Mouse (Mus musculus): Measurements from ENCODE around the gene Gphb5.
"Not testable (repeated sequence)": the region's sequence is repeated elsewhere in the genome, so short reads cannot be mapped to it uniquely, and the experiment has no call there.

Gphb5 gene

GRCm38 (mm10) chr12:75416681-75417080, at the start of gene Gphb5:
Gphb5 (minus strand) TSS chr12:75416781.
- DNase-seq (ENCODE audit: low spot score) = no peak

GRCm38 (mm10) chr12:75466206-75466605, 49.6 kb upstream of the Gphb5 start:
- no peak for DNase-seq (ENCODE audit: low spot score)

- DNase-seq (ENCODE audit: low spot score) = peak; percentile 48
These were observed 47.6 kb upstream of the Gphb5 start for GRCm38 (mm10) chr12:75464016-75464769.

- no peak for DNase-seq (ENCODE audit: low spot score)
These were observed 44.0 kb upstream of the Gphb5 start for GRCm38 (mm10) chr12:75460561-75460960.

DNA sequence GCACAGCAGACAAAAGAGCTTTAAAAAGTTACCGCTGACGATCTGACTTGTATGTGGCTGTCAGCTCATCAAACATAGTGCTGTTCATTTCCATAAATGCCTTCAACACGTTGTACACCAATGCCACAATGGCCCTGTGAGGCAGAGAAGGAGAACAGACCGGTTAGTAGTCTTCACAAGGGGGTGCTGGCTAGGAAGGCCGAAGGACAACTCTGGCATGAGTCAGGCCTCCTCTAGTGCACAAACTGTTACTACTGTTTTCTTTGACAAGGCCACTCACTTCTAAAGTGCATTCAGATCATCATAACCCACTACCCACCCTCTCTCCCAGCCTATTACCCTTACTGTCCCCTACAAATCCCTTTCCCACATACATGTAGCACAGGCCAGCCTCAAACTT, 43.1 kb upstream of the Gphb5 start:
- DNase-seq (ENCODE audit: low spot score) = no peak

GRCm38 (mm10) chr12:75453441-75453840, 36.9 kb upstream of the Gphb5 start:
- DNase-seq (ENCODE audit: low spot score) = no peak

DNA sequence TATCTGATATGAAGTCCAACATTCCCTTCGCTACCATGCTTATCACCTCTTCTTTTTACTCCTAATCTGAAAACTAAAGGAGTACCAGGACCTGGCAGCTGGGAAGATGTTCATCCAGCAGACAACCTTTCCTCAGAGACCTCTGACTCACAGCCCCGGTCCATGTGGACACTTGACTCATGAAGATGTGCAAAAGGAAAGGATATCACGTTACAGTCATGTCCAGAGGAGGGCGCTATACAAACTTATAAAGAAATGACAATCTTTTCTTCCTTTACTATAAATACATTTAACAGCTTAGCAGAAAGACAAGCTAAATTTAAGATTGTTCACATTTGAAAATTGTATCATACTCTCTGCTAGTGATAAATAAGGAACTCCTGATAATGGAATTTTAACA, 36.4 kb upstream of the Gphb5 start:
- DNase-seq (ENCODE audit: low spot score) = no peak

GRCm38 (mm10) chr12:75450592-75450991, 34.0 kb upstream of the Gphb5 start:
- DNase-seq (ENCODE audit: low spot score) = no peak

DNA sequence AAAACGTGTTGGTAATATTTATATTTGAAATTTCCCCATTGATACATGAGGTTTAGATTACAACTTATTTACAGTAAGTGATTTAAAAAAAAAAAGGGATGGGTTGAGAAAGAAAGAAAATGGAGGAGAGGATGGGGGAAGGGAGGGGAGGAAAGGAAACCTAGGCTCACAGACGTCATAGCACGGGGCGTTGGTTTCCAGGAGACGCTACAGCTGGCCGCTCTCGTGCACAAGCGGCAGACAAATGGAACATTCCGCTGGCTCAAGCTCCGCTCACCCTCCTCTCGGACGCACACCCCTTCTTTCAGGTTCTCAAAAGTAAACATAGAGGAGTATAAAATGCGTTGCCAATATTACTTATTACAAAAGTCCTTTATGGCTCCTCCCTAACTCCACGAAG, 33.4 kb upstream of the Gphb5 start:
- no peak for DNase-seq (ENCODE audit: low spot score)

DNA sequence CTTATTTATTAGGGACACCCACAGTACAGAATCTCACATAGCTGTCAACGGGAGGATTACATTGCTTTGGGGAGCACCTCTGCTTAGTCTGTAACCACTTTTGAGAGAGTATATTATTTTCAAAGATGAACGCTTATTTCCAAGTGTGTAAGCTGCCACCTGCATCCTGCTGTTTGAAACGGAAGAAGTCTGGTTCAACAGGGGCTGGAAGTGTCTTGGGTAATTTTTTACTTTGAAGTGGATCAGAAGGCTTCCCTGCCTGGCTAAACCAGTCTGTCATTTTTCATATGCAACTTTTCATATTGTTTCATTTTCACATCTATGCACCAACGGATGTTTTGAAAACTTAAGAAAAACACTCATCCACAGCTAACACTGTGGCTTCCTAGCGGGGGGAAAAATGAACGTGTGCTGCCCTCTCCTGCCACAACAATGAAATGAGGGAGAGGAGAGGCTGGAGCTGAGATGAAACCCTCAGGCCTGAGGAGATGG, 32.9 kb upstream of the Gphb5 start:
- no peak for DNase-seq (ENCODE audit: low spot score)

DNA sequence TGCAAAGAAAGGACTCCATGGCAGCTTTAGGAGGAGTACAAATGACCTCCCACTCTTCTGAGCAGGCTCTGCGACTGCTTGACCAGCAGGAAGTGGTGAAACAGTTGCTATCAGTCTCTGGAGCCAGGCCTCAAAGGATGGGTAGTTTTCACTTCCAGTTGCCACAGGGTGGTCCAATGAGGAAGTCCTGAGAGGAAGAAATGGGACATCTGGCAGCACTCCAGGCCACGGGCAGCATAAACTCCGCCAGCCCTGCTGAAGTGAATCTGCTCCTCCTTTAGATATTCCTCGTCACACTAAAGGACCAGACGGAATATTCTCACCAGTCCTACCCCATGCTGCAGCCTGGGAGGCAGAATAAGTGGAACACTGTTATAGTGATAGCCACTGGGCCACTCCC, 32.3 kb upstream of the Gphb5 start:
- peak; percentile 65 for DNase-seq (ENCODE audit: low spot score)

GRCm38 (mm10) chr12:75446245-75446644, 29.7 kb upstream of the Gphb5 start:
- DNase-seq (ENCODE audit: low spot score) = no peak

- DNase-seq (ENCODE audit: low spot score) = not testable (repeated sequence)
These were observed 15.8 kb upstream of the Gphb5 start for GRCm38 (mm10) chr12:75432400-75432799.

DNA sequence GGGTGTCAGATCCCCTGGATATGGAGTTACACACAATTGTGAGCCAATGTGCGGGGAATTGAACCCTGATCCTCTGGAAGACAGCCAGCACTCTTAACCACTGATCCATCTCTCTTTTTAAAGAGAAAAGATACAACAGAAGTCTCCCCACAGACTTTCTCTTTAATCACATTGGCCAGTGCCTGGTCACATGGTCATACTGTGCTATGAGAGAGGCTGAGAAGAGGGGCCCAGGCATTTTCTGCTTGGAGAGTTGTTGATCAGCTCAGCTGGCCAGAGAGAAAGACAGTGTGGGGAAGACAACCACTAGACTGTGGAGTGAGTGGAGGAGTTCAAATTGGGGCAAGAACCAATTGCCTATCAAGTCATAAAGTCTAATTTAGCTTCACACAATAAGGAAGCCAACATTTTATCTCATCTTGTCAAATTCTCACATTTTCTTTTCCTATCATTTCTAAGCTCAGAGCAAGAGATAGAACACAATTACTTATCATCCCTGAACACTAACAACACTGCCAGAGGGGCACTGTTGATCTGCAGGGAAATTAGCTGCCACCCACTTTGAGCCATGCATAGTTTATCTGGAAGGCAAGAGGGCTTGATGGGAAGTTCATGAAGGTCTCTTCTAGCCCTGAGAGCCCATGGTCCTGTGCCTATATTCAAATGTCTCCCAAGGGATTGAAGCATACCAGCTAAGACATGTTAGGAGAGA, 13.3 kb upstream of the Gphb5 start:
- no peak for DNase-seq (ENCODE audit: low spot score)

DNA sequence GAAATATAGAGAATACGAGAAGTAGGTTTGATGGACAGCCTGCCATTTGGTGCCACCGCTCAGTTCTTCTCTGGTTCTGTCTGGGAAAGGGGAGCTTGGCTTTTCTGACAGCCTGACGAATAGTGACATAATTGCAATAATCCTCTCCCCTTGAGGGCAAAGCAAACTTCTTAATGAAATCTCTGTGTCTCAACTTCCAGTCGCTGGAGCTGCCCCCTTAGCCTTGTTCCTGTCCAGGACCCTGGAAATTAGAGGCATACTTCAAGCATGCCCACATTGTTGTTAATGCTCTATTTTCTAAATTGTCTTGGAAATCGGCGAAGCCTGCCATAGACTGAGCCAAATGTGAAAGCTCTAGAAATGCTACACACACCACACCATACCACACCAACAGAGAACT, 12.1 kb upstream of the Gphb5 start:
- DNase-seq (ENCODE audit: low spot score) = no peak

DNA sequence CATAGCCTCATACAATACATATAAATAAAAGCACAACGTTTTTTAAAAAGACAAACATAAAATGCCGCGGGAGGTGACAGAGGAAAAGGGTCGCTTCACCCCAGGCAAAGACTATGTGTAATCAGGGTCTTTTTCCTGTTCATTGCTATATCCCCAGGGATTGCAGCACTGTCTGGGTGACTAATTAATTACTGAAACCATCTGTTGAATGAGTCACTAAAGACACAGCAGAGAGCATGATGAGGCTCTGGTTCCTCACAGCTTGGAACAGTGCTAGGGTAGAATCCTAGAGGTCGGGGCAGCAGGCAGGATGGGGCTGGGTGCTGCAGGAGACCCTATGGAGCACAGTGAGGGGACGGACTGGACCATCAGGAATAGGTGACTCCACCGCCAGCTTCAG, 9.3 kb upstream of the Gphb5 start:
- no peak for DNase-seq (ENCODE audit: low spot score)

GRCm38 (mm10) chr12:75424817-75425216, 8.2 kb upstream of the Gphb5 start:
- DNase-seq (ENCODE audit: low spot score) = no peak

GRCm38 (mm10) chr12:75424359-75424758, 7.8 kb upstream of the Gphb5 start:
- peak; percentile 13 for DNase-seq (ENCODE audit: low spot score)

GRCm38 (mm10) chr12:75414991-75415390, 1.6 kb downstream of the Gphb5 start:
- no peak for DNase-seq (ENCODE audit: low spot score)

- no peak for DNase-seq (ENCODE audit: low spot score)
These were observed 3.6 kb downstream of the Gphb5 start for GRCm38 (mm10) chr12:75412964-75413363.

DNA sequence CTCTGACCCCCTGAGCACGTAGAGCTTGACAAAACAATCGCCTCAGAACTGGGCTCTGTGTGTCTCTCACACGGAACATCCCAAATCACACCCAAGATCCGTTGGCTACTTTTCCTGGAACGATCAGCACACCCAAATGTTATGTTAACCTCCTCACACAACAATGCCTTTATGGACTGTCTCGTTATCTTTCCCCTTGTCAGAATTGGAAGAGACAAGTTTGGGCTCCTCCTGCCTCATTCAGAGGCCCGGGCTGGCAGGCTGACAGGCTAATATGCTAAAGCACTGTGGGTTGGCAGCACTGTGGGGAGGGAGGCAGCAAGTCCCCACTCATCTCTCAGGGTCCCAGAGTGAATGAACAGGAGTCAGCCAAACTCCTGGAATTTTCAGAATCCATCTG, 19.5 kb downstream of the Gphb5 start:
- DNase-seq (ENCODE audit: low spot score) = no peak

DNA sequence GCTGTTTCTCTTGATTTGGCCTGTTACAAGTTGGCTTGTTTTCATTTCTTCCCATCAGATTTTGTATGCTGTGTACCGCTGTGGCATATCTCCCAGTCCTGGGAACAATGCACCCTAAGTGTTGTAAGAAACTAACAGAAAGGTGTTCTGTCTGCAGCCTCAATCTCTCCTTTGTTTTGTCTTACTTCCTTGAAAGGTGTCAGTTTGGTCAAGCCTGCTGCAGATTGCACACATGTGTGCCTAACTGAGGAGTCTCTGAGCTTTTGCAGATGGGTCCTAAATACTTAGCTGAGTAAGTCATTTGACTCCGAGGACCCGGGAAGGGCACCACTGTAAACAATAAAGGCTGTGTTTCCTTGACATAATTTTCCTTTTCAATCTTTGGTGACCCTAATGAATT, 20.0 kb downstream of the Gphb5 start:
- no peak for DNase-seq (ENCODE audit: low spot score)

DNA sequence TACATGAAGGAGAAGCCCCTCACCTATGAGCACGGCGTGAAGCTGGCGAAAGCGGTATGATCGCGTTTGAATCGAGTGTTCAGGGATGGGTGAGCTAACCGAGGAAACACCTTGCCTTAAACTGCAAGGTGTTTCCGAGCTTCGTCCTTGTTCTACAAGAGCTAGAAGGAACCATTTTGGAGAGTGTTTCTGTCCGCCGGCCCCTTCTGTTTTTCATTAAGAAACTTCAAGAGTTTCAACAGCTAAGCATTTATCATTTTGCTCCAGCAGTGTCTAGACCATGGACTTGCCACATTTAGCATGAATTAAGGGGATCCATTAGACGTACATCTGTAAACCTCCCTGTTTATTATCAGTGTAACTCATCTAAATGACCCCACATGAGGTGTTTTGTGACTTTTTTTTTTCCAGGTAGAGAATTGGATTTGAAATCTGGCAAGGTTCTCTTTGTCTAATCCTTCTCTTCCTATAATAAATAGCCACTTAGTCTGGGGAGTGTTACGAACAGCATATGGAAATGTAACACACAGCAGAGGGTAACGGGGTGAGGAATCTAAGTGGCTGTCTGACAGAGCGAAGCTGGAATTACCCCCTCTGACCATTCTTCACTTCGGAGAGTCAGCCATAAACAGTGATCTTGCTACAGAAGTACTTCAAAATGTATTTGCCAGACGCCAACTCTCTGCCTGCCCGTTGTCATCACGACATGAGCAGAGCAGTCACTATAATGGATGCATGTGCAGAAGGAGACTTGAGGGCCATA, 22.4 kb downstream of the Gphb5 start:
- no peak for DNase-seq (ENCODE audit: low spot score)

Measured in layer of hippocampus, adult 11-12 months (tissue).